Mouse (Mus musculus): ENCODE measurements at regions not wholly inside any gene's neighbourhood (a gene's known extent, or its start where the extent isn't known, plus 50 kb on each side); places are given as distances from the start of the nearest gene placed in this dataset.

DNA sequence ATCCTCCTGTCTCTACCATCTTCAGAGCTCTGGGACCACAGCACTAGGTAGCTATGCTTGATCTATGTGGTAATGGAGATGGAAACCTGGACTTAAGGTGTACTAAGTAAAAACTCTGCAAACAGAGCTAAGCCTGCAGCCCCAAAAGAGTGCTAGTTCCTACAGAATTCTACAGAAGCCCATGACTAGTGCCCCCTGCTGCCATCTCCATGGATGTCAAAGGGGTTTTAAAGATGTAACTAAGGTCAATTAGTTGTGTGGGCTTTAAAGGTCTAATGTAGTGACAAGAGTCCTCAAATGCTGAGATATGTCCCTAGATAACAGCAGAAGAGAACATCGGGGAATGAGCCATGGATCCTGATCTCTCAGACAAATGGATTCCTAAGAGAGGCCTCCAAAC, 212.1 kb downstream of the Trib2 start:
- TF ChIP-seq MAFK (IDR thresholded peaks at IDR 0.05; ENCODE audit: insufficient read depth, low read depth, low read length) (no peak), ZC3H11A (IDR thresholded peaks at IDR 0.05; ENCODE audit: borderline replicate concordance, low read depth, low read length) (no peak), HCFC1 (IDR thresholded peaks at IDR 0.05; ENCODE audit: borderline replicate concordance, insufficient read depth, low read length) (no peak)
